Mouse (Mus musculus) kidney, postnatal 25 days (tissue): ENCODE results near the gene Olfr43.

Source experiments
- DNase-seq, 2 experiments: peaks; one replicate each; pipeline ENCODE4 v3.0.0; 2021; ENCODE audit warnings: mixed read lengths in 2 of 2

The Olfr43 gene

GRCm38 (mm10) chr11:74211279-74211678, at the start of gene Olfr43:
Gene Olfr43 (minus strand): TSS chr11:74211379.
- DNase-seq = no peak

DNA sequence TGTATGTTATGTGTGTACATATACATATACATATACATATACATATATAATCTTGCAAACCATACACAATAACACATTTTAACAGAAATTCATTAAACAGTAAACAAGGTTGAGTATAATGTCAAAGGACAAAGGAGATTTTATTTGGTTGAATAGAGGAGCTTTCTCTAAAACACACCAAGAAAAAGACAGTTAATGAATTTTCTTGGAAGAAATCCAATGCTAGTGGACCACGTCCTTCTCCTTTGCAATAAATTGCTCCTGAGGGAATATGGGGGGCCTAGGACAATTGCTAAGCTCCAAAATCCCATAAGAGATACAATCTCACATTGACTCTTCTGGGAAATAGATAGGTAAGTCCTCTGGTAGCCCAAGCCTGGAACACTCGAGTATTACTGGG, 48.3 kb upstream of the Olfr43 start, which contains the start of gene Olfr406:
TSS of gene Olfr406 (plus strand) at position 301 of the 400 bp plus-strand sequence.
- DNase-seq = no peak

DNA sequence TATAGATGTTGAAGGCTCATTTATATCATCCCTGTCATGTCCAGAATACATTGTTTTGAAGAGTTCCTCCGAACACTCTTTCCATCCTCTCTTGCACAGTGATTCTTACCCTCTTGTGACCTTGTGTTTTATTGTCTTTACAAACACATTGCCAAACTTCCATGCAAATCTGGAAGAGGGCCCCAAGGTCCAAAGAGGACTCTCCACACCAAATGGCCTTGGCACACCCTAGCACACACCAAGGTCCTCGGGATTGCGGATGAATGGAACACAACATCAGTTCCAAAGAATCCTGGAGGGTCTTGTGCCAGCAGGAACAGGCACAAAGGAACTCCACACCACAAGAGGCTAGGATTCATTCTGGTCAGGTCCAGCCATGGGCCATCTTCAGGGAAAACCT, 30.0 kb upstream of the Olfr43 start:
- DNase-seq = no peak

- no peak for DNase-seq
Measured at GRCm38 (mm10) chr11:74185949-74186348, 25.2 kb downstream of the Olfr43 start, which contains the start of gene Olfr403. Gene Olfr403 (plus strand): TSS chr11:74186249.

- DNase-seq = no peak
Measured at GRCm38 (mm10) chr11:74183745-74184144, 27.4 kb downstream of the Olfr43 start.

GRCm38 (mm10) chr11:74183168-74183567, 28.0 kb downstream of the Olfr43 start:
- DNase-seq = peak; percentile 6 to 37

- no peak for DNase-seq
Measured at GRCm38 (mm10) chr11:74168771-74169170, 42.4 kb downstream of the Olfr43 start.
